Mouse (Mus musculus) myocyte (in vitro differentiated cells): ENCODE results near the gene Knstrn.

Experiments used
- E2F4 ChIP-seq: IDR thresholded peaks from one replicate; pipeline ENCODE4 v1.6.1; 2011; ENCODE audit warnings: mild to moderate bottlenecking, control low read depth, moderate library complexity; ENCODE audit not compliant: insufficient read depth
- MAX ChIP-seq: IDR thresholded peaks from one replicate; pipeline ENCODE4 v1.6.1; 2011; ENCODE audit warnings: low read depth, mild to moderate bottlenecking, control low read depth
- MYOD1 ChIP-seq, 3 experiments: IDR thresholded peaks; one replicate each; pipeline ENCODE4 v1.6.1; 2011; ENCODE audit warnings: control low read depth in 2 of 3, low read depth in 2 of 3, mild to moderate bottlenecking in 2 of 3, moderate library complexity in 1 of 3; ENCODE audit not compliant: insufficient read length in 2 of 3, control insufficient read depth in 1 of 3
- MYOG ChIP-seq, 3 experiments: IDR thresholded peaks; one replicate each; pipeline ENCODE4 v1.6.1; 2011; ENCODE audit warnings: control low read depth in 2 of 3, low read depth in 2 of 3, mild to moderate bottlenecking in 2 of 3; ENCODE audit not compliant: insufficient read length in 2 of 3, control insufficient read depth in 1 of 3, insufficient read depth in 1 of 3
- POLR2A ChIP-seq: IDR thresholded peaks from one replicate; pipeline ENCODE4 v1.6.1; 2011; ENCODE audit warnings: low read depth, mild to moderate bottlenecking, control low read depth, moderate library complexity; ENCODE audit not compliant: insufficient read length
- SRF ChIP-seq: IDR thresholded peaks from one replicate; pipeline ENCODE4 v1.6.1; 2011; ENCODE audit warnings: low read depth; ENCODE audit not compliant: control insufficient read depth, insufficient read length
- TCF12 ChIP-seq: IDR thresholded peaks from one replicate; pipeline ENCODE4 v1.6.1; 2011; ENCODE audit warnings: mild to moderate bottlenecking, control low read depth; ENCODE audit not compliant: poor library complexity, insufficient read depth, severe bottlenecking
- TCF3 ChIP-seq: IDR thresholded peaks from one replicate; pipeline ENCODE4 v1.6.1; 2011; ENCODE audit warnings: low read depth, control low read depth; ENCODE audit not compliant: insufficient read length
- USF1 ChIP-seq: IDR thresholded peaks from one replicate; pipeline ENCODE4 v1.6.1; 2011; ENCODE audit warnings: low read depth, mild to moderate bottlenecking, control low read depth, moderate library complexity

GRCm38 (mm10) chr2:118789501-118789900 is 24.3 kb upstream of the Knstrn start:
- TF ChIP-seq POLR2A: no peak
- TF ChIP-seq MYOG (IDR thresholded peaks at IDR 0.05; ENCODE audit: control insufficient read depth in 1 of 3, insufficient read depth in 1 of 3, insufficient read length in 2 of 3, low read depth in 2 of 3): no peak
- TF ChIP-seq TCF3: no peak
- TF ChIP-seq MAX: no peak
- TF ChIP-seq E2F4: no peak
- no peak for TF ChIP-seq USF1
- no peak for TF ChIP-seq TCF12
- no peak for TF ChIP-seq MYOD1 (IDR thresholded peaks at IDR 0.05; ENCODE audit: control insufficient read depth in 1 of 3, insufficient read length in 2 of 3, low read depth in 2 of 3)
- TF ChIP-seq SRF: no peak
